Mouse (Mus musculus) forelimb bud, embryonic 11.5 days (tissue): Measurements from ENCODE around the gene Mlc1.

Source experiments
- DNase-seq: peaks from one replicate; pipeline ENCODE4 v3.0.0-alpha.2; 2012; ENCODE audit warnings: low read depth, low spot score

The Mlc1 gene

GRCm38 (mm10) chr15:88978281-88979137, at the start of gene Mlc1:
Gene Mlc1, minus strand, starts transcription at chr15:88979007.
- DNase-seq, result no peak

- DNase-seq, result no peak
Observed at GRCm38 (mm10) chr15:89020492-89020891, 41.7 kb upstream of the Mlc1 start.

- DNase-seq, result no peak
Observed at GRCm38 (mm10) chr15:89020085-89020484, 41.3 kb upstream of the Mlc1 start.

GRCm38 (mm10) chr15:89016722-89017121, 37.9 kb upstream of the Mlc1 start:
- DNase-seq, result no peak

GRCm38 (mm10) chr15:89007781-89008180, 29.0 kb upstream of the Mlc1 start:
- DNase-seq, result no peak

- no peak for DNase-seq
Observed at GRCm38 (mm10) chr15:89007002-89007401, 28.2 kb upstream of the Mlc1 start.

- DNase-seq, result no peak
Observed at GRCm38 (mm10) chr15:89001245-89001644, 22.4 kb upstream of the Mlc1 start.

DNA sequence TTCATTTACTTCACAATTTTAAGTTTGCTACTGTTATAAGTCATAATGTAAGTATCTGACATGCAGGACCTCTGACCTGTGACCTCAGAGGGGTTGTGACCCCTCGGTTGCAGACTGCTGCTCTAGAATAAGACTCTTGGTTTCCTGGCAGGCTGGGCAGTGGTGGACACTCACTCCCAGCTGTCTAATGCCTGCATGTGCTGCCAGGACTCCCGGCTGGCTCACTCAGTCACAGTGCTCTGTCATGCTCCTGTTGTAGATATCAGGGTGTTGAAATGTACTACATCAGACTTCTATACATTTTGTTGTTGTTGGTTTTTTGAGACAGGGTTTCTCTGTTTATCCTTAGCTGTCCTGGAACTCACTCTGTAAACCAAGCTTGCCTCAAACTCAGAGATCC, 21.6 kb upstream of the Mlc1 start:
- no peak for DNase-seq

- DNase-seq, result no peak
Observed at GRCm38 (mm10) chr15:88999124-88999523, 20.3 kb upstream of the Mlc1 start.

GRCm38 (mm10) chr15:88998636-88999035, 19.8 kb upstream of the Mlc1 start:
- no peak for DNase-seq

DNA sequence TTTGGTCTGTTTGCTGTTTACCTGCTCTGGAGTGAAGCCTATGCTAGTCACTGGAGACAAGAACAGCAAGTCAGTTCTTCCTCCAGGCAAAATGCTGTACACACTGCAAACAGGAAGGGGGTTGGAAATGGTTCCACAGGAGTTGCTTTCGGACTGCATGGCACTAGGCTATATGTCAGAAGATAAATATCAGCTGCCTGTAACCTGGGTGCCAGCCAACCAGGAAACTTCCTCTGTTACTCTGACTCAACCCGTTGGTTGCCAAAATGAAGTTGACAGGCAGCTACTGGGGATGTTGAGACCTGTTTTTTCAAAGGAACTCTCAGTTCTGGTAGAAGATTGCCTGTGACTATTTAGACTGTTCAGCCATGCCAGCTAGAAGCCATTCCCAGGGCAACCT, 10.4 kb upstream of the Mlc1 start:
- DNase-seq, result no peak

DNA sequence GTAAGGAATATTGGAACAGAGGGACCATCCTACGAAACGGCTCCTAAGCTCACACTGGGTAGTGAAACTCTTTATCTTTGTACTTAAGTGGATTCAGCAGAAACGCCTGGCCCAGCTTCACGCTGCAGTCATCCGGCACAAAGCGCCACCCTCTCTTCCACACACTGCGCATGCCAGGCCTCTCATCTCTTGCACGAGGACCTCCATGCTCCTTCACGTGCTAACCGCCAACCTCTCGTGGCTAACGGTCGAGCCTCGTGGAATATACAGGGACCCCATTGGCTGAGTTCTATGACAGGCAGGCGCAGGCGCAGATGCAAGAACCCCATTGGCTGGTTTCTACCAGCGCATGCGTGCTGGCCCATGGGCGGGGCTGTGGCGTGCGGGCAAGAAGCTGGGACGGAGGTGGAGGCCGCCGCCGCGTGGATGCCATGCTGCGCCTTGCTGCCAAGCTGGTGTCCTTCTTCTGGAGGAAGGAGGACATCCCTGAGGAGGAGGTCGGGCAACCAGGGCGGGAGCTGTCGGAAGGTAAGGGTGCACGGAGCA, 3.8 kb upstream of the Mlc1 start, which contains the start of gene Mov10l1:
TSS of gene Mov10l1 (plus strand) at position 376 of the 546 bp plus-strand sequence.
- no peak for DNase-seq

GRCm38 (mm10) chr15:88979138-88979446, 285 bp upstream of the Mlc1 start:
- DNase-seq, result no peak

- no peak for DNase-seq
Observed at GRCm38 (mm10) chr15:88972300-88972699, 6.5 kb downstream of the Mlc1 start.

DNA sequence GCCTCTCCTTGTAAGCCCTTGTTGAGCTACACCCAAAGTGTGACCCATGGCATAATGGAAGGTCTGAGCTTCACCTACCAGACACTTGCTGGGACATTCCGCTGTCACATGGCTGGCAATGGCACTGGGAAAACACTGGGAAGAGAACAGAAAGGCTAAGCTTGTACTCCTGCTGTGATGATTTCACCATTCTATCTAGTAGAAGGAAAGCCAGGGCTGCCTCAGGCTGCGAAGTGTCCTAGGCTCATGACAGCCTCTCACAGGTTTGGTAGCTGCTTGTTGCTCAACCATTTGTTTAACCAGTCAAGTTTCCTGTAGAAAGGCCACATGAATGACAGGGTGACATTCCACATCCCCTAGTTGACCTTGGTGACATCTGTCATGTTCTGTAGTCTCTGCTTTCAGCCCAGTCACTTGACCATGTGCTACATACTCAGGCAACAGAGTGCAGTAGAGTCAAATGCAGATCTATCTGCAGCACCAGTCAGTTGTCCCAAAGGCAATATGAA, 14.7 kb downstream of the Mlc1 start:
- DNase-seq, result no peak

DNA sequence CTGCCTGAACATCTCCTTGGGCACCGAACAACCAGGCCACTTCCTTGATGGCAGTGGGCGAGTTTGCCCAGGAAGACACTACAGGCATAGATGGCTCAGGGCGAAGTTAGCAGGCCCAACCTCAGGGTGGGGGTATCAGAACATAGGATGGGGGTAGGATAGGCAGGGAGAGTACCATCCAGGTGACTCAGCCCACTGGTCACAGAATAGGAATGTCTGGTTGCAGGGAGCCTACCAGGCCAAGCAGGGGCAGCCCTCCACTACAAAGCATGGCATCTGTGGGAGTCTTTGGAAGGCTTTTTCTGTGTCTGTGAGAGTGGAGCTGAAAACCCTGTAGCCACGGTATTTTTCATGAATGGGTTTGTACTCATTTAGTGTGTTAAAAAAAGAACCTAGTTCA, 21.3 kb downstream of the Mlc1 start:
- no peak for DNase-seq

DNA sequence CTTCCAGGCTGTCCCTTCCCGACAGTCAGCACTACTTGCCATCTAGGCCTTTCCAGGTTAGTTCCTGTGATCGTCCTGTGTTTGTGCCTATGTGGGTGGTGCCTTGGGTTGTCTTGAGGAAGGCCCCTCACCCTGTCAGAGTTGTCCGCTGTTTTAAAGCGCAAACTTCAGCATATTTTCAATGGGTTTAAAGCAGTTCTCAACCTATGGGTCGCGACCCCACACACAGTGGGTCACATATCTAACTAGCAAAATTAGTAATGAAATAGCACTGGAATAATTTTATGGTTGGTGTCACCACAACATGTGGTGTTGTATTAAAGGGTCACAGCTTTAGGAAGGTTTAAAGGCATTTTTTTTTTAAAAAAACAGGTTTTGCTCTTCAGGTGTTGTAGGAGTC, 23.5 kb downstream of the Mlc1 start:
- DNase-seq, result no peak

- no peak for DNase-seq
Observed at GRCm38 (mm10) chr15:88954368-88955072, 24.3 kb downstream of the Mlc1 start, which contains the start of gene Ttll8. Gene Ttll8, minus strand, starts transcription at chr15:88954418.

DNA sequence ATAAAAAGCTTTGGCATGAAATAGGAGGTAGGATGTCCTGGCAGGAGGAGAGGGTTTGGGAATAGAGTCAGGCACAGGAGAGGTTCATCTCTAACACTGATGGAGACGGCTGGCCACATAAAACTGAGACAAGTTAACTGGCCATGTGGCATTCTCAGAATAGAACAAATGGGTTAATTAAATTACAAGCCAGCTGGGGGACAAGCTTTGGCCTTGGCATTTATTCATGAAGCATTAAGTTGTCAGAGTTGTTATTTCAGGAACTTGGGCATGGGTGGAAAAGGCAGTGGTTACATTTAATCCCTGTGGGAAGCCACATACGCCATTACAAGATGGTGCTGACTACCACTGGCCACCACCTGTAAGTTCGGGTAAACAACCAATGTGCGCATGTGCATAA, 27.6 kb downstream of the Mlc1 start:
- DNase-seq, result no peak

- no peak for DNase-seq
Observed at GRCm38 (mm10) chr15:88946851-88947250, 32.0 kb downstream of the Mlc1 start.

GRCm38 (mm10) chr15:88943896-88944551, 34.8 kb downstream of the Mlc1 start:
- DNase-seq, result no peak

DNA sequence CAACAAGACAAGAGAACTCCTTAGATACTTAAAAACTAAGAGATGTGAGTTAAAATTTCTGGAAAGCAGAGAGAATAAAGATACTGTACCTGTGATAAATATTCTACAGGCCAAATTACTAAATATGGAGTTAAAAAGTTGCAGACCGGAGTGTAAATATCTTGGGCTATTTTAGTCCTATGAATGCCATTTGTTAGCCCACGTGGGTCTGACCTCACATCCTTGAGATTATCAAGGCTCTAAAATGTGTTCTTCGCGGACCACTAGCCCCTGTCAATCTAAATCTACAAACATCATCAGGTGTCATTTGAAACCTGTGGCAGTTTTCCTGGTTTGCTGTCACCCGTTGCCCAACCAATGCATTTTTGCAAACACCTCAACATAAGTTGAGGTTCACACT, 36.0 kb downstream of the Mlc1 start:
- DNase-seq, result no peak
